Mouse (Mus musculus) left cerebral cortex, postnatal 36 days (tissue): ENCODE data around the gene Gpr155. TPM values are rescaled to one million over a fixed set of nuclear protein-coding genes. Genes with fewer than 3 reads are reported as not detected.
A peak's percentile ranks its signal among the peaks of the same experiment; 100 is the strongest.

ENCODE experiments used
- DNase-seq, 2 experiments: peaks; one replicate each; pipeline ENCODE4 v3.0.0; 2021 to 2022; ENCODE audit warnings: low spot score in 2 of 2, mixed read lengths in 1 of 2
- intact Hi-C: fragments of 180-260 bp; cut with DNase I; formaldehyde crosslinking; loops from one replicate; pipeline ENCODE4 v1.15.1; 2025
- total RNA-seq, 2 experiments: library from RNA; stranded (reverse); gene quantifications; 2 replicates each; pipeline ENCODE4 v1.2.3; 2021

The Gpr155 gene
- total RNA-seq, 2 experiments from 2014 or later: 37.9 to 41.7 TPM

DNA sequence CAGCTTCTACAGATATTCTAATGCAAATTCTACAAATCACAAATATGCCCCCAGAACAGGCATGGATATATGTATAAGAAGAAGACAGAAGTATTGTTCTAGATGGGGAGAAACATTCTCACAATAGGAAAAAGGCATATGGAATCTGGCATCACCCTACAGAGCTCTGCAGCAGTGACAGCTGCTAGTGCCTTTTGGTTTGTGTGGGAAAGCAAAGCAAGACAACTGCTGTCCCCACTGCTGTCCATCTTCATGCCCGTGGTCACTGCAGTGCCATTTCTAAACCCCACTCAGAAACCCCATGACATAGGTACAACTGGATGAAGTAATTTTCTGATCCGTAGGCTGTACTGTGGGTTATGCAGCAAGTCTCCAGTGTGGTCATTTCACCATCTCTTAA is 6.4 kb upstream of the Gpr155 start:
- DNase-seq: no peak
- intact Hi-C loops: no loop called here

DNA sequence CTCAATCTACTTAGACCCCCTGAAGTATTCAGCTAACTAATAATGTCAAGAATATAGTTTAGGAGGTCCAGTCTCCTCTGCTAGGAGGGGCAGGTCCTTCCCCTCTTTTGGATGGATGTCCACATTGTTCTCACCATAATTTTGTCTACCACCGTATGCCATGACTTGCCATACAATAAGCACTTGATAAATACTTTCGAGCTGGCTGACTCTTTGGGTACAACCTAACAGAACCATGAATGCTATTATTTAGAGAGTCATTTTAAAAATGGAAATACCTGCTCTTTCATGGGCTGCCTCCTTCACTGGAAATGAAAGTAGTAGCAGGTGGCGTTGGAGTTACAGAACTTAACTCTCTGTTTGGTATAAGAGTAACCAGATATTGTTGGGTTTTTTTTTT is 3.6 kb upstream of the Gpr155 start:
- DNase-seq: no peak
- intact Hi-C loops: no loop called here

DNA sequence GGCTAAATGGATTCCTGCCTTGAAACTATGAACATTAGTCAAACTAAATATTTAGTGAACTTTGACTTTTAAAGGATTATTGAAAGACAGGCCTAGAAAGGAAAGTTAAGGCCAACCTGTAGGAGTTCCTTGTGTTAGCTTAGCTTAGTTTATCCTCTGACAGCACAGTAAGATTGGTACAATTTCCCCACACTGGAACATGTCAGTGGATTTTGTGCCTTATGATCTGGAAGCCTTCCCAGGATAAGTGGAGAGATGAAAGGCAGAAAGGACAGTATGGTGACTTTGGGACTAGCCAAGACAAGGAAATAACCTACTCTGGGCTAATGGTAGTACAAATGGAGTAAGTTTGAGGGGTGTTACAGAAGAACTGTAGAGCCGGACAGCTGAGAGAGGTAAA is 1.4 kb upstream of the Gpr155 start:
- DNase-seq: no peak
- intact Hi-C loops: no loop called here

DNA sequence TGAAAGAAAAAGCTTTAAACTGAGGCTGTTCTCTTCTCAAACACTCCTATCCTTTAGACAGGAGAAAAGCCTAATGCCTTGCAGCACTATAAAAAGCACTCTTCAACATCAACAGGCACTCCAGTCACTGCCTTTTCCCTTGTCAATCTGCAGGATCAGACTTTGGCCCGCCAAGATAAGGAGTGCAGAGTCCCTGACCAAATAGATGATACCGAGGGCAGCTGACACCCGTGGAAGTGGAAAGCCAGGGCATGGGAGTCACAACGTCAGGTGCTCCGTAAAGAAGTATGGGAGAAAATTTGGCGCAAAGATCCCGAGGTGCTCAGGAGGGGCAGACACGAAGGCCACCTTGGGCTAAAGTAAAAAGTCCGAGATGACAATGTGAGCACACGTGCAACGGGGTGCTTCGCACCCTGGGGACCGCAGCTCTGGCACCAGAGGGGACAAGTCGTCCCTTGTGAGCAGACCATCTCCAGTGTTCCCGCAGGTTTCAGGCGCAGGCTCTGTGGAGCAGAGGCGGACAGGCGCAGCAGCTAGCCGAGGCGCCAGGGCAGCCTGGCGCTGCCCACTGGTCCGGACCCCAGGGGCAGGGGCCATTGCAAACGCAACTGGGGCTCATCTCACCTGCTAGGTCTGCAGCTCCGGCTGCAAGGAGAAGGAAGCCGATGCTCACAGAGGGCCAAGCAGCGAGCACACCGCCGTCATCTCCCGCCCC is 574 bp downstream of the Gpr155 start:
- intact Hi-C loops: no loop called here
- no peak for DNase-seq

DNA sequence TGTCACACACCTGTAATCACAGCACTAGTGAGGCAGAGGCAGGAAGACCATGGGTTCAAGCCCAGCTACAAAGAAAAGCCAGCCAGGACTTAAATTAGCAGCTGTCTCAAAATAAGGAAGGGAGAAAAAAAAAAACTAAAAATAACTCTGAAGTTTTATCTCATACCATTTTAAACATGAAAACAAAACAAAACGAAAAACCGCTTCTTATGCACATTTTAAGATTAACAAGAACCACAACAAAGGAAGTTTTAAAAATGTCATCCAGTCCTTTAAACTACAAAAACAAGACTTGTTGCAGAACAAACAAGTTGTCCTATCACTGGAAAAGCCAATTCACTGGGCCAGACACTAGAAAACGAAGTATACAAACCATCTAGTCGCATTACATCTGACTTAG is 1.2 kb downstream of the Gpr155 start:
- intact Hi-C loops: no loop called here
- no peak for DNase-seq

DNA sequence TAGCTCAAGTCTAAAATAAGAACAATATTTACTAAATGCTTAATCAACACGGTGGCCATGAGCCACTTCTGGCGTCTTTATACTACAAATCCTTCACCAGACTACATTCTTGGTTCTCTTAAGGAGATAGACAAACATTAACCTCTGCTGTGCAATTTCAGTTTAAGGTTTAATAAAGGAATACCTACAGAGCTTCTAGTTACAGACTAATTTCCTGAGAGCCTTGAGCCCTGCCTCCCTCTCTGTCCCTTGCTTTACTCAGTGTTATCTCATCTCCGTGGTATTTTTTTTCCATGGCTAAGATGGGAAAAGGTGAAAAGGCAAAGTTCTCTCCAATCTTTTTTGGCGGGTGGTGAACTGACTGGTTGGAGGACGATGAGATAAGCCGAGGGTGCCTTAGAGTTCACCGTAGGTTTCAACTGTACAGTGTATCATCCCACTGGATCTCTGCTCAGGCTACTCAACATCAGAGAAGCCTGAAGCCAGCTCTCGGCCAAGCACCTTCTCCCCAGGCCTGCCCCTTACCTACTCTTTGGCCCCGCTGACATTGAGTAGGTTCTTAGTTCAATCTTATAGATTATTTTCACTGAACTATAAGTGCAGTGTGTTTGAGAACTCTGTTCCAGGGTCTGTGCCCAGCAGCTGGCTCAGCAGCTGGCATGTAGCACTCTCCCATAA is 5.9 kb downstream of the Gpr155 start:
- intact Hi-C loops: no loop called here
- no peak for DNase-seq

DNA sequence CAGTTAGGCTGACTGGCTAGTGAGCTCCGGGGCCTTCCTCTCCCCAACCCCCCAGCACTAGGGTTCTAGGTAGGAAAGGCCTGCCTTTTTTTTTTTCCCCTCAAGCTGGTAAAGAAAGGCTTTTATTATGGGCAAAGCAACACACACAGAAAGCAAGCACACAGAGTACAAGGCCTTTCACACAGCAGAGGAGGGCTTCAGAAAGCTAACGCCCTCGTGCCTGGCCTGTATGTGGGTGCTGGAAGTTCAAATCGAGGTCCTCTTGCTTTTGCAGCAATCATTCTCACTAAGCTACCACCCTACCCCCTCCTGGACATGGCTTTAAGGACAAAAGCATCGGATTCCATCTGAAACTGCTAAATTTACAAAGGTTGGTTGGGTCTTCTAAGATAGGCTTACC is 6.7 kb downstream of the Gpr155 start:
- DNase-seq: no peak
- intact Hi-C loops: no loop called here

DNA sequence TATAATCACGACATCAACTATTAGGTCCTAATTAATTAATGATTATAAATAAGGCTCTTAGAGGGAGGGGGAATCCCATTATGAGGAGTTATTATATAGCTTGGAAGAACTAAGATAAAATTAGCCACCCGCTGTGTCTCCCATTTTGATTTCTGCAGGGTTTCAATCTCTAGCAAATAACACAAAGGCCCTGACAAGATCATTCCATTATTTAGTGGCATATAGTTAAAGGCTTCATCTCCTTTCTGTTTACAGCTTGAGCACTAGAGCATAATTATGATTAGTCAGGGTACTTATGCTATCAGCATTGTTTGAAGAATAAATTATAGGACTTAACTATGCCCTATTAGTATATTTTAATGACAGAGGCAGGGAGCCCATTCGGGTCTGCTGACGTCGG is 8.0 kb downstream of the Gpr155 start:
- intact Hi-C loops: no loop called here
- DNase-seq: no peak

DNA sequence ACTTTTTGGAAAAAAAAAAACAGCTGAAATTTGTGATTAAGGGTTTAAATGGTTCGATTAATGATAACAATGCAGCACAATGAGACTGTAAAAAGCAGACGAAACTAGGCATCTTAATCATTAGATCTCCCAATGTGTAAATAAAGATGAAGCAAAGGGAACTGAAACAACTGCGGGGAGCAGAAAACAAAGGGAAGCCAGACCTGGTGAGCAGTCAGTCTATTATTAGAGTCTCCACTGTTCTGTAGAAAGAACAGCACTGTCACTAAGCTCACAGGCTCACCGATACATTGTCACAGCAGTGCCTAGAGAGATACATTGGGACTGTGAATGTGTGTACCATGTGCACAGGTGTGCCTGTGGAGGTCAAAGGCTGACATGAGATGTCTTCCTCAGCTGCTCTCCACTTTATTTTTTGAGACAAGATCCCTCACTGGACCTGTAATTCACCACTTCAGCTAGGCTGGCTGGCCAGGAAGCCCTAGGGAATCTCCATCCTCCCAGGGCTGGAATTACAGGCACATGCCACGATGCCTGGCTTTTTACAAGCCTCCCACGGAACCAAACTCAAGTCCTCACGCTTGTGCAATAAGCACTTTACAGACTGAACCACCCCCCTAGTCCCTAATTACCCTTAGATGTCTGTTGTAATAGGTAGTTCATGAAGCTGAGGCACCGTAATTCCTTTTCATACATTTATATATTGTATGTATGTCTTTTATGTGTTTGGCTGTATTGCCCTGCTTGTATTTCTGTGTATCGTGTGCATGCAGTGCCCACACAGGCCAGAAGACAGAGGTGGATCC is 14.6 kb downstream of the Gpr155 start:
- intact Hi-C loops: no loop called here
- no peak for DNase-seq

DNA sequence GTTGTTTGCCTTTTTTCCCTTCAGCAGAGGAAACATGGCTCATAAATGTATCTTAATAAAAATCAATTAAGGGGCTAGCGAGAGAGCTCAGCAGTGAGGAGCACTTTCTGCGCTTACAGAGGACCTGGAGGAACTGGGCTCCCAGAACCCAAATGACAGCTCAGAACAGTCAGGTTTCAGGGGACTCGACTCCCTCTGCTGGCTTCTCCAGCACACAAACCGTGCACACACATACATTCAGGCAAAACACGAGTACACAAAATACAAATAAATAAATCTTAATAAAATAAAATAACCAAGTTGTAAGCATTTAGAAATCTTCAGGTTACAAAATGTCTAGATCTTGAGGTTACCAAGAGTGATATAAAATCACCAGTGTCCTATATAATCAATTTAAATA is 22.9 kb downstream of the Gpr155 start:
- DNase-seq: no peak
- intact Hi-C loops: no loop called here

DNA sequence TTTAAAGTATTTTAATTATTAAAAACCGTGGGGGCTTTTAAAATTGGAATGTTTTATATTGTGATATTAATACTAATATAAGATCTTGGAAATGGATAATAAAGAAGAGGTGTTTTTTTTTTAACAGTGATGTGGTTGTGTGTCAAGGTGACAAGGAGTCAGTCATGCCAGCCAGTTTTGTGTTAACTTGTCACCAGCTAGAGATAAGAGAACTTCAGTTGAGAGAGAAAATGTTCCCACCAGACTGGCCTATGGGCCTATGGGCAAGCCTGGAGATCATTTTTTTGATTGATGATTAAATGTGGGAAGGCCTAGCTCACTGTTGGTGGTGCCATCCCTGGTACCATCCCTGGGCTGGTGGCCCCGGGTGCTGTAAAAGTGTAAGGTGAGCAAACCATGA is 25.8 kb downstream of the Gpr155 start:
- DNase-seq: no peak
- intact Hi-C loops: no loop called here

DNA sequence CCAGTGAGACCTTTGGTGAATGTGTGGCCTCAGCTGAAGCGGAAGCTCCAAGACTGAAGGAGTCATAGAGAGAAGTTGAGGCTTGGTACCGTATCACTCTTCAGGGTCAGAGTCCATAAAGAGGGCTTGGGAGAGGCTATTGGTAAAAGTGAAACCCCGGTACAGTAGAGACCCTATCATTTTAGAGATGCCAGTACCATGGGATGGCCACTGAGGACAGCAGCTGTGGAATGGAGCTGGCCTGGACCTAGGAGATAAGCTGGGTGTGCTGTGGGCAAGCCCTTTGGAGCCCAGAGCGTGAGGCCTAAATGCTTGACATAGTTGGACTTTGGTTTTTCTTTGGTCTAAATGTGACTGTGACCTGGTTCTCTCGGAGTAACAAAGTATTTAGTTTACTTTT is 26.4 kb downstream of the Gpr155 start:
- intact Hi-C loops: no loop called here

DNA sequence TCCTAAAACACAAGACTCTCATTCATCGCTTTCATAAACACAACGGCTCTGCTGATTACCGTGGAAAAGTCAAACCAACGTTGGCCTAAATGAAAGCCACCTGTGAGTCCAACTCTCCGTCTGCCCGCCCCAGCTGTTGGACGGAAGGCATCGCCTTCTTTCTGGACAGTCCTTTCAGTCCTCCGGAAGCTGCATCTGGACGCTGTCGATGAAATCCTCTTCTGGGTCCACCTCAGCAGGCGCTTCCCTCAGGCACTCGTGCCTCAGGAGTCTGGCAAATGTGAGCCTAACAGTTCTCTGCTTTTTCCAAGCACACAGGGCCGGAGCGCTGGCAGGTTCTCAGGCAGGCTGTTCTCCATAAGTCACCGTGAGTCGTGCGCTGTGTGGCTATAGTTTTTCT is 29.4 kb downstream of the Gpr155 start:
- intact Hi-C loops: no loop called here
- DNase-seq: no peak

More for the DNA sequence above, 26.4 kb downstream of the Gpr155 start:
- DNase-seq: no peak

DNA sequence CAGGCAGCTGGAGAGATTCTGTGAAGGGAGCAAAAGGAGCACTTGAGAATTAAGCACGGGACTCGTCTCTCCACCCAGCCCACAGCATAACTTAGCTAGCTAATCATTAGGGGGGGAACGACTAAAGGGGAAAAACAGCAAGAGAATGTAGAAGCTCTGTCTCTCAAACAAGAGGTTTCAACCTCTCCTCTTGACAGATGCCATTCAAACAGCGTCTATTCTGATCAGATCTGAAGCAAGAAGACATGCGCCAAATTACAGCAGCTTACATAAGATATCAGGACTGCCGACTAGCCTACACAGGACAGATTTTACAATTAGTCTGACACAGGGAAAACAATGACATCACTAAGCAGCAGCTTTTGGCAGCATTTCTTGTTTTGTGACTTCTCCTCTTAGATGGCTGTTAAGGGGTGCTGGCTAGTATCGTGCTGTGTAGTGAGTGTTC is 34.4 kb downstream of the Gpr155 start:
- no peak for DNase-seq
- intact Hi-C loops: no loop called here

DNA sequence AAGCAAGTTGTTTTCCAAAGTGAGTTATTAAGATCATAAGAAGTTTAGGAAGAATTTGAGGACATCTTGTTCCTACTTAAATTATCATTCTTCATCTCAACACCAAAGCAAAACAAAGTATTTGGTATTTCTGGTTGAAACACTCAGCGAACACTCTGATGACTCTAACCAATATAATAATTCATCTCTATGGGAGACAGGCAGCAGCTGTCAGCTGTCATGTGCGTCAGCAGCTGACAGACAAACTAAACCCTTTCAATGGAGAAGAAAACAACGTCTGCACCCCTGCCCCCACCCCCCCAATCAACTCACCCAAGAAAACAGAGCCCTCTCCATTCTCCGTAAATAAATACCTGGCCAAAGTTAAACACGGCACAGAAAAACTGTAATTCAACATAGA is 34.9 kb downstream of the Gpr155 start:
- no peak for DNase-seq
- intact Hi-C loops: no loop called here

DNA sequence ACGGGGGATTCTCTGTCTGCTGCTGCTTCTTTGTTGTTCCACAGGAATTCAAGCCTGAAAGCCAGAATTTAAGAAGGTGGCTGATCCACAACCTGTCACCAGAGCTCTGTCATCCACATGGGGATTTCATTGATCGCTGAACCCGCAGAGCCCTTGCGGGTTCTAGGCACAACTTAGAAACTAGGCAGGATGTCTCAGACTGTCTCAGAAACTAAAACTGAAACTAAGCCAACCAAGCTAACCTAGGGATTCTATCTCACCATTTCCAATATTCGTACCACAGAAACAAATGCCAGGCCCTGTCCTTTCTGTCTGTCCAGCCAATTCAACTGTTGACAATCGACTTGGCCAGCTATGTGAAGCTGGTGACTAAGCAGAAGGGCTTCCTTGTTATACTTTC is 38.2 kb downstream of the Gpr155 start:
- intact Hi-C loops: no loop called here

DNA sequence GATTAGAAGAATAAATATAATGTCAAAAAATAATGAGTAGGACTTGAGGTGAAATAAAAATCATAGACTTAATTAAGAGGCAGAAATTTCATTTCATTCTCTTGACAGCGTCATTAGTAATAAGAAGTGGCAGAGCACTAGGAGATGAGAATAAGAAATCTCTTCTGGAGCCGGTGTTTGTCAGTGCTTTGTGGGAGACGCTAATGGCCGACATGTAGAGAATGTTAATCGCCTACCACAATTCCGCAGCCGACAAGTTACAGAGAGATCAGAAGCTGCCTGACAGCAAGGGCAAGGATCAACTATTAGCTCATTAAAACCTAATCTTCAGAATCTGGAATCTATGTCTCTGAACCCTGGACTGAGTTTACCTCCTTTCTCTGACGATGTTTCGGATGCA is 38.6 kb downstream of the Gpr155 start:
- DNase-seq: no peak
- intact Hi-C loops: no loop called here

More for the DNA sequence above, 38.2 kb downstream of the Gpr155 start:
- DNase-seq: no peak

DNA sequence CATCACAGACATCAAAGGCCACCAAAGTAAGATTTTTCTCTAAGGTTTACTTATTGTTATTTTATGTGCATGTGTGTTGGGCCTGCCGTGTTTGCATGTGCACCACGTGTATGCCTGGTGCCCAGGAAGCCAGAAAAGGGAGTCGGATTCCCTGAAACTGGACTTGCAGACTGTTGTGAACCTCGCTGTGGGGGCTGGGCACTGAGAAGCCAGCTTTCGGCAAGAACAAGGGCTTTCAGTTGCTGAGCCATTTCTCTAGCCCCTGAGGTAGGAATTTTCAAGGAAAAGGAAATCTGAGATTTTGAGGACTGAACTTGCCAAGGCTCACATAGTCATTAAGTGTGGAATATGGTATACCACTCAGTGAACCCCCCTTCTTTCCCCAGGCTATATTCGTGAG is 39.2 kb downstream of the Gpr155 start:
- no peak for DNase-seq
- intact Hi-C loops: no loop called here

DNA sequence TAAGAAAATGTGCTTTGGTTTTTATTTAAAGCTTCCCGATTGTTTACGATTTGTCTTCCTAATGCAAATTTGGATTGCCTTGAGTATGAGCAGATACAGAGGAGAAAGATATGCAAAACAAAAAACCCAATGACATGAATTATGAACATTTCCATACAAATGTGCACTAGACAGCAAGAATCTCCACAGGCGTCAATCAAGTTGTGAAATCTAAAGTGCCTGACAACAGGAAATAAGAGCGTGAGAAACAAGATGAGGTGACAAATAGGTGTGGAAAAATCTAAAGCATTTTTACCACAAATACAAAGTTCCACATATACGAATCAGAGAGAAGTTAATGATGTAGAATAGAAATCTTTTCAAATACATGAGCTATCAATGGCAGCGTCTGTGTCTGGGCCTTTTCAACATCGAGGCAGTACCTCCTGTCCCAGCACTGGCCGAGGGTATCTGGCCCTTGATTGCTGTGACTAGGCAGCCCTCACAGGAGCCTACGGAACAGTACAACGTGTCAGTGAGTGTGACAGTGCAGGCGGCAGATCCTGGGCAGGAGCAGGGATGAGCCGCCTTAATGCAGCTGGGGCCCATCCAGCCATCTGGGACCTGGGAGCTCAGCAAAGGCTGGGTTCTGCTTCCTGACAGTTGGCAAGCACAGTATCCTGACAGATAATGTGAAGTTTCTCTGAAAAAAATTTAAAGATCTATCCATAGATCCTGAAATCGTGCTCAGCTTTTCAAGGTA is 39.9 kb downstream of the Gpr155 start:
- peak; percentile 55 to 63 for DNase-seq
- intact Hi-C loops: no loop called here

DNA sequence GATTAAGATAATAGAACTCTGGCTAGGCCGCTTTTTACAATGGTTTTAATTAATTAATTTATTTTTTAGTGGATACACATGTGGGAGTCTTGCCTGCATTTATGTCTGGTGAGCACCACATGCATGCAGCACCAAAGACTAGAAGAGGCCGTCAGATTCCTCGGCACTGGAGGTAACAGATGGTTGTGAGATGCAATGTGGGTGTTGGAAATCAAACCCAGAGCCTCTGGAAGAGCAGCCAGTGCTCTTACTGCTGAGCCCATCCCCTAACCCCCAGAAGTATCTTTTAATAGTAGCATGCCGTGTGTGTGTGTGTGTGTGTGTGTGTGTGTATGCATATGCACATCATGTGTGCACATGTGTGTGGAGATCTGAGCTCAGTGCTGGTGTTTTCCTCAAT is 41.2 kb downstream of the Gpr155 start:
- DNase-seq: no peak
- intact Hi-C loops: no loop called here
